Mouse (Mus musculus): Measurements from ENCODE around the gene Sppl2a.
"Not testable (repeated sequence)": the region's sequence is repeated elsewhere in the genome, so short reads cannot be mapped to it uniquely, and the experiment has no call there.

Sppl2a gene

GRCm38 (mm10) chr2:126894245-126894644 is 38.8 kb downstream of the Sppl2a start:
- no peak for DNase-seq

DNA sequence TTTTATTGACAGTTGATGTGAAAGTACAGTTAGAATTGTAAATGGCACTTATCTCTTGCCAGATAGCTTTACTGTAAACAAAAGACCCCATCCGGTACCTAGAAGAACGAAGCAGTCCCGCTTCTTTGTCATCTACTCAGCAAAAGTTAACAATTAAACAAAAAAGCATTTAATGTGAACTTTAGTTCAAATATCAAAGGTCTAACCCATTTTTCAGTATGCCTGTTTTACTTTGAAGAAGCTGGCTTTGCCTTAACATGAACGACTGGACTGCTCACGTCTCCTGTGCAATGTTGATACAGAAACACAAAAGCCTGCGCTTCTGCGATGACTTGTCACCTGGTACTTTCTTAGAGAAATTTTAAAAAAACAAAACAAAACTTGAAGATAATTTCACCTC is 40.7 kb downstream of the Sppl2a start:
- DNase-seq = no peak

GRCm38 (mm10) chr2:126891743-126892142 is 41.3 kb downstream of the Sppl2a start:
- DNase-seq = no peak

GRCm38 (mm10) chr2:126887141-126887540 is 45.9 kb downstream of the Sppl2a start:
- DNase-seq = no peak

DNA sequence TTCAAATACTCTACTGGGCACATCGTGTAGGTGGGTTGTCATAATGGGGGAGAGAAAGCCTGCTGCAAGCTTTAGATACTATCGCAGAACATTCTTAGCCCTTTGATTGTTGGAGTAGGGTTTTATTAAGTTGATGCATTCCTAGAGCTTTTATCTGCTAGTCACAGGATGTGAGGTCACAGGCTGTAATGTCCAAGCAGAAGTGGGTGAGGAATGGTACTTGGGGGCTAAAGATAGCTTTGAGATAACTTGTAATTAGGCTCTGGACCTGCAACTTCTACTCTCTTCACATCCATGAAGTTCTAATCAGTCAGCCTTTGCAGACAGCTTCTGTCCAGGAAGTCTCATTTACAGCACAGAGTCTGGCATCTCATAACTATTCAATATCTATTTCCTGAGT is 47.2 kb downstream of the Sppl2a start:
- no peak for DNase-seq

GRCm38 (mm10) chr2:126882711-126883110 is 50.3 kb downstream of the Sppl2a start:
- not testable (repeated sequence) for DNase-seq

DNA sequence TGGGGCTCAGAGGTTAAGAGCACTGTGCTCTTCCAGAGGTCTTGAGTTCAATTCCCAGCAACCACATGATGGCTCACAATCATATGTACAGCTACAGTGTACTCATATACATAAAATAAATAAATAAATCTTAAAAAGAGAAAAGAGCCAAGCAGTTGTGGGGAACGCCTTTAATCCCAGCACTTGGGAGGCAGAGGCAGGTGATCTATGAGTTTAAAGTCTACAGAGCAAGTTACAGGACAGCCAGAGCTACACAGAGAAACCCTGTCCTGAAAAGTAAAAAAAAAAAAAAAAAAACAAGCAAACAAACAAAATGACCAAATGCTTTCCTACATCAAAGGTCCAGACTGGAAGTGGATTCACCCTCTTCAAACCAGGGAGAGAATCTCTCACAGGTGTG is 55.0 kb downstream of the Sppl2a start:
- DNase-seq = no peak

GRCm38 (mm10) chr2:126875871-126876796 is 56.9 kb downstream of the Sppl2a start, which contains the start of gene Trpm7:
Gene Trpm7 (minus strand): TSS chr2:126876230.
- DNase-seq = peak; percentile 88

GRCm38 (mm10) chr2:126875516-126875835 is 57.6 kb downstream of the Sppl2a start:
- no peak for DNase-seq

- DNase-seq = peak; percentile 23
Observed at GRCm38 (mm10) chr2:126874809-126875515, 58.1 kb downstream of the Sppl2a start.

- no peak for DNase-seq
Observed at GRCm38 (mm10) chr2:126866301-126866700, 66.7 kb downstream of the Sppl2a start.

GRCm38 (mm10) chr2:126865501-126866199 is 67.4 kb downstream of the Sppl2a start:
- DNase-seq = no peak

GRCm38 (mm10) chr2:126865026-126865425 is 68.0 kb downstream of the Sppl2a start:
- DNase-seq = no peak

DNA sequence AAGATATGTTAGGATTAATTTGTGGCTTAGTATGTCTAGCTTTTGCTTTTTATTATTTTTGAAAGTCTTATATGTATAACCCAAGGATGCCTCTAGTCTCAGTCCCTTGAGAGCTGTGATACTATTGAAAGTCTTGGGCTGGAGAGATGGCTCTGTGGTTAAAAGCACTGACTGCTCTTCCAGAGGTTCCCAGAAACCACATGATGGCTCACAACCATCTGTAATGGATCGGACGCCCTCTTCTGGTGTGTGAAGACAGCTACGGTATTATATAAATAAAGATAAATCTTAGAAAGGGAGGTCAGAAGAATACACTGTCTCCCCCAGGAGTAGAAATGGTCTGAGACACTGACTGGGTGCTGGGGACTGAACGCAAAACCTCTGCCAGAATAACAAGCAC is 88.3 kb downstream of the Sppl2a start:
- no peak for DNase-seq
